Mouse (Mus musculus): Measurements from ENCODE around the gene Psme3. TPM values are rescaled to one million over a fixed set of nuclear protein-coding genes. Genes with fewer than 3 reads are reported as not detected.

The Psme3 gene
- total RNA-seq (2021) = 100 to 1,000 TPM; 100 to 108 TPM

- intact Hi-C loops (cut with DNase I) = no loop called here
- peak; percentile 92 to 95 for DNase-seq (ENCODE audit: extremely low spot score in 1 of 2, low spot score in 2 of 2)
Measured at GRCm38 (mm10) chr11:101315665-101316500, at the start of gene Psme3. Gene Psme3, plus strand, starts transcription at chr11:101316213.

- intact Hi-C loops (cut with DNase I) = no loop called here
- DNase-seq (ENCODE audit: extremely low spot score in 1 of 2, low spot score in 2 of 2) = no peak
Measured at GRCm38 (mm10) chr11:101269577-101270116, 46.4 kb upstream of the Psme3 start.

GRCm38 (mm10) chr11:101272446-101272845 lies 43.6 kb upstream of the Psme3 start:
- DNase-seq (ENCODE audit: extremely low spot score in 1 of 2, low spot score in 2 of 2) = no peak
- intact Hi-C loops (cut with DNase I) = no loop called here

GRCm38 (mm10) chr11:101275309-101275708 lies 40.7 kb upstream of the Psme3 start:
- no peak for DNase-seq (ENCODE audit: extremely low spot score in 1 of 2, low spot score in 2 of 2)
- intact Hi-C loops (cut with DNase I) = no loop called here

GRCm38 (mm10) chr11:101276319-101277070 lies 39.5 kb upstream of the Psme3 start:
- intact Hi-C loops (cut with DNase I) = no loop called here
- DNase-seq (ENCODE audit: extremely low spot score in 1 of 2, low spot score in 2 of 2) = no peak

GRCm38 (mm10) chr11:101277381-101278222 lies 38.4 kb upstream of the Psme3 start:
- intact Hi-C loops (cut with DNase I) = no loop called here
- DNase-seq (ENCODE audit: extremely low spot score in 1 of 2, low spot score in 2 of 2) = peak in 1 of 2 experiments; percentile 35

- intact Hi-C loops (cut with DNase I) = no loop called here
- peak; percentile 89 for DNase-seq (ENCODE audit: extremely low spot score in 1 of 2, low spot score in 2 of 2)
Measured at GRCm38 (mm10) chr11:101278223-101279192, 37.5 kb upstream of the Psme3 start, which contains the start of the genes Cntd1 and Coa3. Gene Cntd1, plus strand, starts transcription at chr11:101279012. Gene Coa3, minus strand, starts transcription at chr11:101279114.

- intact Hi-C loops (cut with DNase I) = no loop called here
- no peak for DNase-seq (ENCODE audit: extremely low spot score in 1 of 2, low spot score in 2 of 2)
Measured at GRCm38 (mm10) chr11:101279193-101279569, 36.8 kb upstream of the Psme3 start.

- intact Hi-C loops (cut with DNase I) = no loop called here
- DNase-seq (ENCODE audit: extremely low spot score in 1 of 2, low spot score in 2 of 2) = no peak
Measured at GRCm38 (mm10) chr11:101280837-101281236, 35.2 kb upstream of the Psme3 start.

GRCm38 (mm10) chr11:101282896-101283295 lies 33.1 kb upstream of the Psme3 start:
- intact Hi-C loops (cut with DNase I) = no loop called here

GRCm38 (mm10) chr11:101283805-101284204 lies 32.2 kb upstream of the Psme3 start:
- intact Hi-C loops (cut with DNase I) = no loop called here
- no peak for DNase-seq (ENCODE audit: extremely low spot score in 1 of 2, low spot score in 2 of 2)

More at GRCm38 (mm10) chr11:101282896-101283295, 33.1 kb upstream of the Psme3 start:
- peak in 1 of 2 experiments; percentile 37 for DNase-seq (ENCODE audit: extremely low spot score in 1 of 2, low spot score in 2 of 2)

GRCm38 (mm10) chr11:101287306-101287705 lies 28.7 kb upstream of the Psme3 start:
- peak in 1 of 2 experiments; percentile 64 for DNase-seq (ENCODE audit: extremely low spot score in 1 of 2, low spot score in 2 of 2)
- intact Hi-C loops (cut with DNase I) = no loop called here

- no peak for DNase-seq (ENCODE audit: extremely low spot score in 1 of 2, low spot score in 2 of 2)
- intact Hi-C loops (cut with DNase I) = no loop called here
Measured at GRCm38 (mm10) chr11:101291231-101291630, 24.8 kb upstream of the Psme3 start.

GRCm38 (mm10) chr11:101295191-101295590 lies 20.8 kb upstream of the Psme3 start:
- DNase-seq (ENCODE audit: extremely low spot score in 1 of 2, low spot score in 2 of 2) = no peak
- intact Hi-C loops (cut with DNase I) = no loop called here

GRCm38 (mm10) chr11:101300881-101301280 lies 15.1 kb upstream of the Psme3 start:
- no peak for DNase-seq (ENCODE audit: extremely low spot score in 1 of 2, low spot score in 2 of 2)
- intact Hi-C loops (cut with DNase I) = loop anchor here (5.0 kb wide), 1 partner anchor 89 kb away; no protein-coding TSS in a partner anchor

GRCm38 (mm10) chr11:101301299-101302003 lies 14.6 kb upstream of the Psme3 start:
- intact Hi-C loops (cut with DNase I) = loop anchor here (5.0 kb wide), 1 partner anchor 89 kb away; no protein-coding TSS in a partner anchor
- DNase-seq (ENCODE audit: extremely low spot score in 1 of 2, low spot score in 2 of 2) = no peak
